Mouse (Mus musculus): Measurements from ENCODE around the gene Ift172. TPM values are rescaled to one million over a fixed set of nuclear protein-coding genes. Genes with fewer than 3 reads are reported as not detected.
A peak's percentile ranks its signal among the peaks of the same experiment; 100 is the strongest.
"Not testable (repeated sequence)": the region's sequence is repeated elsewhere in the genome, so short reads cannot be mapped to it uniquely, and the experiment has no call there.

The Ift172 gene
- total RNA-seq, 2 experiments from 2014 or later, result 78.3 to 102 TPM

- DNase-seq (ENCODE audit: low spot score in 2 of 2), result peak; percentile 97
- intact Hi-C loops (cut with DNase I), result loop anchor here (1.0 kb wide), 1 partner anchor 20 kb away; the partner anchor contains the start of gene Nrbp1
Measured at GRCm38 (mm10) chr5:31220448-31221303, 70.2 kb downstream of the Ift172 start, which contains the start of gene Ppm1g. Gene Ppm1g (minus strand): TSS chr5:31220687.

- intact Hi-C loops (cut with DNase I), result loop anchor here (1.0 to 5.0 kb wide), 2 partner anchors 20 to 107 kb away; partner anchors contain the start of gene Nrbp1
- peak; percentile 63 for DNase-seq (ENCODE audit: low spot score in 2 of 2)
Measured at GRCm38 (mm10) chr5:31219911-31220447, 70.9 kb downstream of the Ift172 start.

GRCm38 (mm10) chr5:31219474-31219873 lies 71.4 kb downstream of the Ift172 start:
- no peak for DNase-seq (ENCODE audit: low spot score in 2 of 2)
- intact Hi-C loops (cut with DNase I), result loop anchor here (5.0 kb wide), 1 partner anchor 108 kb away; no protein-coding TSS in a partner anchor

DNA sequence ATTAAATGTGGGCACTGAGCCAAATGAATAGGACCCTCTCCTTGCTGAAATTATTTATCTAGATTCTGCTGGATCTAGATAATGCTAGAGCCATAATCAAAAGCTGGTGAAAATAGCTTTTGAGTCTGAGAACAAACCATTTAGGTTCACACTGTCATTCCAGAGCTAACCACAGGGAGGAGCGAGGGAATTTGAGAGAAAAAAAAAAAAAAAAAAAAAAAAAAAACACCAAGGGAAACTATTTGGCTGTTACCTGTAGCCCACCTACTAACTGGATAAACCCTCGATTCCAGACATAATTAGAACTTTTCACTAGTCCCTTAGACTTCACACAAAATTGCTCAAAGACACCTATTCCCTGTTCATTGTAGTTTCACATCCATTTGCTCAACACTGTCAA lies 71.8 kb downstream of the Ift172 start:
- intact Hi-C loops (cut with DNase I), result loop anchor here (5.0 kb wide), 1 partner anchor 108 kb away; no protein-coding TSS in a partner anchor
- DNase-seq (ENCODE audit: low spot score in 2 of 2), result no peak

- DNase-seq (ENCODE audit: low spot score in 2 of 2), result no peak
- intact Hi-C loops (cut with DNase I), result loop anchor here (5.0 kb wide), 1 partner anchor 109 kb away; no protein-coding TSS in a partner anchor
Measured at GRCm38 (mm10) chr5:31218294-31218693, 72.6 kb downstream of the Ift172 start.

DNA sequence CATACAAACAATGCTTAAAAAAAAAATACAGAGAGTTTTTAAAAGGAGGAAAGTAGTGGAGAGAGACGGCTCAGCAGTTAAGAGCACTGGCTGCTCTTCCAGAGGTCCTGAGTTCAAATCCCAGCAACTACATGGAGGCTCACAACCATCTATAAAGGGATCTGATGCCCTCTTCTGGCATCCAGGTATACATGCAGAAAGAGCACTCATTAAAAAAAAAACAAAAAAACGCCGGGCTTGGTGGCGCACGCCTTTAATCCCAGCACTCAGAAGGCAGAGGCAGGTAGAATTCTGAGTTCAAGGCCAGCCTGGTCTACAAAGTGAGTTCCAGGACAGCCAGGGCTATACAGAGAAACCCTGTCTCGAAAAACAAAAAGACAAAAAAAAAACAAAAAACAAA lies 74.4 kb downstream of the Ift172 start:
- intact Hi-C loops (cut with DNase I), result loop anchor here (5.0 kb wide), 1 partner anchor 111 kb away; no protein-coding TSS in a partner anchor
- DNase-seq (ENCODE audit: low spot score in 2 of 2), result not testable (repeated sequence)

GRCm38 (mm10) chr5:31204421-31204820 lies 86.5 kb downstream of the Ift172 start:
- intact Hi-C loops (cut with DNase I), result no loop called here
- no peak for DNase-seq (ENCODE audit: low spot score in 2 of 2)

DNA sequence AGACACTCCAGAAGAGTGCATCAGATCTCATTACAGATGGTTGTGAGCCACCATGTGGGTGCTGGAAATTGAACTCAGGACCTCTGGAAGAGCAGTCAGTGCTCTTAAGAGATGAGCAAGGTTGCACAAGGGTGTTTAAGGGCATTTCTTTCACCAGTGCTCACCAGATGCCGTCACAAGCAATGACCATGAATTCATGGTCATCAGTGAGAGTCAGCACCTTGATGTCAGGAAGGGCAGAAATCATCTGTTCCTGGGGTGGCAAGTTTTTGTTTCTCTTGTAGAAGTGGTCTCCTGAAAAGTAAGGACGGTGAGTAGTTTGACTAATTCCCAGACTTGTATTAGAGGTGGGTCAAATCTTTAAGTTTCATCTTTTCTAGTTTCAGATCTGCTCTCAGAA lies 87.0 kb downstream of the Ift172 start:
- intact Hi-C loops (cut with DNase I), result no loop called here

More for the DNA sequence above, 87.0 kb downstream of the Ift172 start:
- no peak for DNase-seq (ENCODE audit: low spot score in 2 of 2)

Other genes with a start within 250 kb of the Ift172 start
- gene Atraid, start 242.8 kb downstream of the Ift172 start, total RNA-seq (2021), result 10 to 100 TPM; 74.3 to 75.8 TPM
- gene Slc5a6, start 242.2 kb downstream of the Ift172 start, total RNA-seq (2021), result 10 to 100 TPM; 14.4 to 17.9 TPM
- gene Cad, start 236.3 kb downstream of the Ift172 start, total RNA-seq (2021), result 10 to 100 TPM; 18.1 to 21.8 TPM
- not detected for gene Dnajc5g, start 184.8 kb downstream of the Ift172 start, total RNA-seq (2021)
- gene Slc30a3, start 182.9 kb downstream of the Ift172 start, total RNA-seq (2021), result 100 to 1,000 TPM; 155 to 159 TPM
- 1 to 10 TPM; 1.4 to 2.8 TPM for gene Trim54, start 174.4 kb downstream of the Ift172 start, total RNA-seq (2021)
- gene Ucn, start 152.3 kb downstream of the Ift172 start, total RNA-seq (2021), result 1 to 10 TPM in 1 of 2 experiments, not detected in 1; 2.4 TPM
- gene Mpv17, start 136.9 kb downstream of the Ift172 start, total RNA-seq (2021), result 10 to 100 TPM; 46.2 to 50.8 TPM
- 1 to 10 TPM; 2.0 to 5.1 TPM for gene Gm29609, start 111.2 kb downstream of the Ift172 start, total RNA-seq (2021)
- gene Gtf3c2, start 111.0 kb downstream of the Ift172 start, total RNA-seq (2021), result 10 to 100 TPM; 48.0 to 73.7 TPM
- 10 to 100 TPM; 78.9 to 84.4 TPM for gene Snx17, start 97.9 kb downstream of the Ift172 start, total RNA-seq (2021)
- 10 to 100 TPM; 36.2 to 41.1 TPM for gene Eif2b4, start 97.7 kb downstream of the Ift172 start, total RNA-seq (2021)
- 10 to 100 TPM; 26.8 to 29.3 TPM for gene Zfp513, start 88.8 kb downstream of the Ift172 start, total RNA-seq (2021)
- gene Ppm1g, start 70.4 kb downstream of the Ift172 start, total RNA-seq (2021), result 10 to 100 TPM; 70.2 to 71.8 TPM
- 10 to 100 TPM; 77.9 to 80.9 TPM for gene Nrbp1, start 50.3 kb downstream of the Ift172 start, total RNA-seq (2021)
- not detected for gene Gm9970, start 49.9 kb downstream of the Ift172 start, total RNA-seq (2021)
- 1 to 10 TPM; 2.2 to 4.0 TPM for gene Krtcap3, start 39.4 kb downstream of the Ift172 start, total RNA-seq (2021)
- 100 to 1,000 TPM; 147 to 162 TPM for gene Fndc4, start 5.0 kb upstream of the Ift172 start, total RNA-seq (2021)
- under 1 TPM in 1 of 2 experiments, not detected in 1; 0.25 TPM for gene Gckr, start 6.3 kb upstream of the Ift172 start, total RNA-seq (2021)
- gene Zfp512, start 161.3 kb upstream of the Ift172 start, total RNA-seq (2021), result 10 to 100 TPM; 45.2 to 49.6 TPM
- gene 4930548H24Rik, start 194.6 kb upstream of the Ift172 start, total RNA-seq (2021), result under 1 TPM in 1 of 2 experiments, not detected in 1; 0.20 TPM
- gene Gpn1, start 203.6 kb upstream of the Ift172 start, total RNA-seq (2021), result 10 to 100 TPM; 24.9 to 27.5 TPM
- 10 to 100 TPM; 47.6 to 55.1 TPM for gene Slc4a1ap, start 235.9 kb upstream of the Ift172 start, total RNA-seq (2021)
- gene Supt7l, start 236.7 kb upstream of the Ift172 start, total RNA-seq (2021), result 10 to 100 TPM; 17.7 to 17.9 TPM

Measured in left cerebral cortex, postnatal 36 days (tissue).